Mouse (Mus musculus) MEL (cell line): Measurements from ENCODE around the gene Krt15. TPM values are rescaled to one million over a fixed set of nuclear protein-coding genes. Genes with fewer than 3 reads are reported as not detected.

Experiments
- DNase-seq: peaks from one replicate; pipeline ENCODE4 v3.0.0; 2011; ENCODE audit warnings: low read depth, low spot score
- H3K27ac ChIP-seq: 2 replicates; pipeline ENCODE4 v1.5.1; 2012; ENCODE audit warnings: low read depth, mild to moderate bottlenecking, control low read depth, low read length, moderate library complexity; ENCODE audit not compliant: control insufficient read depth
- H3K27me3 ChIP-seq, 2 experiments: fragments of 150-350 bp in 1 of 2; sonication (generic) in 1 of 2; 2 replicates each; pipeline ENCODE4 v1.6.1; 2012; ENCODE audit warnings: low read length in 2 of 2, mild to moderate bottlenecking in 2 of 2, improper control_type of control experiment in 1 of 2, moderate library complexity in 1 of 2; ENCODE audit not compliant: insufficient read depth in 2 of 2, control insufficient read depth in 1 of 2
- H3K36me3 ChIP-seq, 2 experiments: 2 replicates each; pipeline ENCODE4 v1.6.1; 2012 to 2014; ENCODE audit warnings: low read length in 2 of 2, improper control_type of control experiment in 1 of 2, inconsistent platforms in 1 of 2, mild to moderate bottlenecking in 1 of 2; ENCODE audit not compliant: insufficient read depth in 2 of 2, control insufficient read depth in 1 of 2
- H3K4me1 ChIP-seq, 2 experiments: fragments of 150-350 bp in 1 of 2; sonication (generic) in 1 of 2; 2 replicates each; pipeline ENCODE4 v1.6.1; 2012; ENCODE audit warnings: low read length in 2 of 2, improper control_type of control experiment in 1 of 2, mild to moderate bottlenecking in 1 of 2; ENCODE audit not compliant: insufficient read depth in 2 of 2, control insufficient read depth in 1 of 2
- H3K4me3 ChIP-seq, 2 experiments: fragments of 150-350 bp in 1 of 2; sonication (generic) in 1 of 2; 2 replicates each; pipeline ENCODE4 v1.5.1; 2012; ENCODE audit warnings: low read depth in 2 of 2, low read length in 2 of 2, mild to moderate bottlenecking in 2 of 2, moderate library complexity in 2 of 2, control low read depth in 1 of 2, improper control_type of control experiment in 1 of 2; ENCODE audit not compliant: control insufficient read depth in 1 of 2, insufficient read depth in 1 of 2
- H3K79me2 ChIP-seq: 2 replicates; pipeline ENCODE4 v1.6.1; 2012; ENCODE audit warnings: mild to moderate bottlenecking, low read length, moderate library complexity; ENCODE audit not compliant: control insufficient read depth, poor library complexity, insufficient read depth
- H3K9ac ChIP-seq: 2 replicates; pipeline ENCODE4 v1.6.1; 2012; ENCODE audit warnings: low read depth, mild to moderate bottlenecking, control low read depth, low read length, moderate library complexity; ENCODE audit not compliant: control insufficient read depth, poor library complexity, severe bottlenecking
- H3K9me3 ChIP-seq: fragments of 150-350 bp; sonication (generic); replicated peaks from 2 replicates; pipeline ENCODE4 v1.6.1; 2012; ENCODE audit warnings: mild to moderate bottlenecking, low read length, improper control_type of control experiment, moderate library complexity; ENCODE audit not compliant: insufficient read depth
- ELF1 ChIP-seq: IDR thresholded peaks from 2 replicates; pipeline ENCODE4 v1.6.1; 2014; ENCODE audit warnings: low read depth, mild to moderate bottlenecking, inconsistent platforms, low read length, improper control_type of control experiment, moderate library complexity
- GABPA ChIP-seq: IDR thresholded peaks from 2 replicates; pipeline ENCODE4 v1.6.1; 2012; ENCODE audit warnings: low read depth, mild to moderate bottlenecking, inconsistent platforms, low read length, improper control_type of control experiment, moderate library complexity
- GATA1 ChIP-seq: IDR thresholded peaks from 2 replicates; pipeline ENCODE4 v1.6.1; 2011; ENCODE audit warnings: low read depth, low read length, improper control_type of control experiment
- JUND ChIP-seq: IDR thresholded peaks from 2 replicates; pipeline ENCODE4 v1.6.1; 2011; ENCODE audit warnings: low read depth, mild to moderate bottlenecking, improper control_type of control experiment, low read length
- MAFK ChIP-seq: IDR thresholded peaks from 2 replicates; pipeline ENCODE4 v1.6.1; 2011; ENCODE audit warnings: low read depth, mild to moderate bottlenecking, low read length, improper control_type of control experiment, borderline replicate concordance
- MAX ChIP-seq: IDR thresholded peaks from 2 replicates; pipeline ENCODE4 v1.6.1; 2011; ENCODE audit warnings: low read length, improper control_type of control experiment
- MAZ ChIP-seq: IDR thresholded peaks from 2 replicates; pipeline ENCODE4 v1.6.1; 2012; ENCODE audit warnings: low read depth, mild to moderate bottlenecking, inconsistent platforms, low read length, improper control_type of control experiment
- MXI1 ChIP-seq: IDR thresholded peaks from 2 replicates; pipeline ENCODE4 v1.6.1; 2011; ENCODE audit warnings: mild to moderate bottlenecking, low read depth, low read length, improper control_type of control experiment
- POLR2A ChIP-seq, 2 experiments: IDR thresholded peaks; 2 replicates each; pipeline ENCODE4 v1.6.1; 2011 to 2012; ENCODE audit warnings: low read length in 2 of 2, mild to moderate bottlenecking in 2 of 2, control low read depth in 1 of 2, improper control_type of control experiment in 1 of 2, low read depth in 1 of 2, moderate library complexity in 1 of 2; ENCODE audit not compliant: control insufficient read depth in 1 of 2, insufficient read depth in 1 of 2, poor library complexity in 1 of 2
- POLR2AphosphoS2 ChIP-seq: IDR thresholded peaks from 2 replicates; pipeline ENCODE4 v1.6.1; 2011; ENCODE audit warnings: low read length, improper control_type of control experiment
- SMC3 ChIP-seq: IDR thresholded peaks from 2 replicates; pipeline ENCODE4 v1.6.1; 2011; ENCODE audit warnings: low read depth, low read length, improper control_type of control experiment
- UBTF ChIP-seq: IDR thresholded peaks from 2 replicates; pipeline ENCODE4 v1.6.1; 2012; ENCODE audit warnings: low read depth, mild to moderate bottlenecking, inconsistent platforms, low read length, improper control_type of control experiment, moderate library complexity, borderline replicate concordance; ENCODE audit not compliant: insufficient read depth
- USF2 ChIP-seq, 2 experiments: IDR thresholded peaks; 2 replicates each; pipeline ENCODE4 v1.6.1; 2011 to 2012; ENCODE audit warnings: improper control_type of control experiment in 2 of 2, low read length in 2 of 2, borderline replicate concordance in 1 of 2, inconsistent platforms in 1 of 2, low read depth in 1 of 2, mild to moderate bottlenecking in 1 of 2; ENCODE audit not compliant: insufficient read depth in 1 of 2
- ZC3H11A ChIP-seq: IDR thresholded peaks from 2 replicates; pipeline ENCODE4 v1.6.1; 2012; ENCODE audit warnings: low read depth, mild to moderate bottlenecking, inconsistent platforms, low read length, improper control_type of control experiment
- ZKSCAN1 ChIP-seq: IDR thresholded peaks from 2 replicates; pipeline ENCODE4 v1.6.1; 2012; ENCODE audit warnings: low read depth, mild to moderate bottlenecking, inconsistent platforms, low read length, improper control_type of control experiment, moderate library complexity
- ZNF384 ChIP-seq: IDR thresholded peaks from 2 replicates; pipeline ENCODE4 v1.6.1; 2012; ENCODE audit warnings: low read depth, mild to moderate bottlenecking, inconsistent platforms, low read length, improper control_type of control experiment
- polyA plus RNA-seq, 2 experiments: library from polyadenylated mRNA; stranded (reverse) in 1 of 2; unstranded in 1 of 2; fragments of >175 nt in 1 of 2; fragments of >200 nt in 1 of 2; gene quantifications; 2 replicates each; pipeline versions ENCODE4 v1.2.1 to v1.2.4; 2012; ENCODE audit warnings: low replicate concordance in 2 of 2, low read depth in 1 of 2; ENCODE audit not compliant: insufficient read length in 2 of 2, insufficient read depth in 1 of 2, missing spikeins in 1 of 2
- total RNA-seq: library from RNA; depleted of rRNA; stranded (reverse); fragments of 300-350 nt; gene quantifications from 2 replicates; pipeline ENCODE4 v1.2.3, GENCODE M21; 2012

The Krt15 gene
- total and polyA plus RNA-seq, 3 experiments, result not detected

- no peak overlapping the region for H3K4me3 ChIP-seq
- H3K27me3 ChIP-seq, result no peaks in the 10 kb centered on the region
- no peaks in the 10 kb centered on the region for H3K79me2 ChIP-seq
- no peak overlapping the region for H3K9ac ChIP-seq
- no peaks in the 10 kb centered on the region for H3K9me3 ChIP-seq
- H3K4me1 ChIP-seq, result no peaks in the 10 kb centered on the region
- H3K27ac ChIP-seq, result no peak overlapping the region
- no peak for DNase-seq
- no peaks in the 10 kb centered on the region for H3K36me3 ChIP-seq
- TF ChIP-seq GABPA (no peak), ZKSCAN1 (no peak), GATA1 (no peak), UBTF (no peak), USF2 (IDR thresholded peaks at IDR 0.05; ENCODE audit: borderline replicate concordance in 1 of 2, insufficient read depth in 1 of 2, low read depth in 1 of 2, low read length in 2 of 2) (no peak), POLR2A (IDR thresholded peaks at IDR 0.05; ENCODE audit: control insufficient read depth in 1 of 2, insufficient read depth in 1 of 2, low read depth in 1 of 2, low read length in 2 of 2, poor library complexity in 1 of 2) (no peak), ZNF384 (no peak), POLR2AphosphoS2 (no peak)
These were observed 43.5 kb upstream of the Krt15 start for GRCm38 (mm10) chr11:100179260-100179659.

GRCm38 (mm10) chr11:100178307-100178706 is 42.6 kb upstream of the Krt15 start:
- no peaks in the 10 kb centered on the region for H3K27me3 ChIP-seq
- no peak overlapping the region for H3K4me3 ChIP-seq
- H3K9ac ChIP-seq, result no peak overlapping the region
- H3K4me1 ChIP-seq, result no peaks in the 10 kb centered on the region
- H3K27ac ChIP-seq, result no peak overlapping the region
- H3K9me3 ChIP-seq, result no peaks in the 10 kb centered on the region
- H3K36me3 ChIP-seq, result no peaks in the 10 kb centered on the region
- TF ChIP-seq MAFK (no peak), MXI1 (no peak), ZNF384 (no peak), GATA1 (no peak), ZC3H11A (no peak), SMC3 (no peak), UBTF (no peak), ELF1 (no peak), MAZ (no peak), JUND (no peak), MAX (no peak)
- no peak for DNase-seq
- no peaks in the 10 kb centered on the region for H3K79me2 ChIP-seq
